Mouse (Mus musculus): ENCODE measurements at regions not wholly inside any gene's neighbourhood (a gene's known extent, or its start where the extent isn't known, plus 50 kb on each side); places are given as distances from the start of the nearest gene placed in this dataset.
"Not testable (repeated sequence)": the region's sequence is repeated elsewhere in the genome, so short reads cannot be mapped to it uniquely, and the experiment has no call there.

GRCm38 (mm10) chr2:117450172-117450865 is 107.5 kb upstream of the Rasgrp1 start:
- DNase-seq (ENCODE audit: low spot score in 2 of 2), result no peak

GRCm38 (mm10) chr2:117451818-117452217 is 109.0 kb upstream of the Rasgrp1 start:
- no peak for DNase-seq (ENCODE audit: low spot score in 2 of 2)

- DNase-seq (ENCODE audit: low spot score in 2 of 2), result no peak
Measured at GRCm38 (mm10) chr2:117455021-117455739, 112.4 kb upstream of the Rasgrp1 start.

- no peak for DNase-seq (ENCODE audit: low spot score in 2 of 2)
Measured at GRCm38 (mm10) chr2:117455740-117456455, 113.1 kb upstream of the Rasgrp1 start.

- no peak for DNase-seq (ENCODE audit: low spot score in 2 of 2)
Measured at GRCm38 (mm10) chr2:117456456-117457020, 113.7 kb upstream of the Rasgrp1 start.

GRCm38 (mm10) chr2:117461541-117462290 is 118.9 kb upstream of the Rasgrp1 start:
- DNase-seq (ENCODE audit: low spot score in 2 of 2), result no peak

GRCm38 (mm10) chr2:117474885-117475542 is 132.2 kb upstream of the Rasgrp1 start:
- no peak for DNase-seq (ENCODE audit: low spot score in 2 of 2)

- no peak for DNase-seq (ENCODE audit: low spot score in 2 of 2)
Measured at GRCm38 (mm10) chr2:117475561-117475960, 132.8 kb upstream of the Rasgrp1 start.

- not testable (repeated sequence) for DNase-seq (ENCODE audit: low spot score in 2 of 2)
Measured at GRCm38 (mm10) chr2:117477503-117477902, 134.7 kb upstream of the Rasgrp1 start.

- not testable (repeated sequence) for DNase-seq (ENCODE audit: low spot score in 2 of 2)
Measured at GRCm38 (mm10) chr2:117479244-117480009, 136.6 kb upstream of the Rasgrp1 start.

- DNase-seq (ENCODE audit: low spot score in 2 of 2), result no peak
Measured at GRCm38 (mm10) chr2:117486447-117486846, 143.6 kb upstream of the Rasgrp1 start.

- DNase-seq (ENCODE audit: low spot score in 2 of 2), result no peak
Measured at GRCm38 (mm10) chr2:117498565-117498964, 155.8 kb upstream of the Rasgrp1 start.

- DNase-seq (ENCODE audit: low spot score in 2 of 2), result no peak
Measured at GRCm38 (mm10) chr2:117502611-117503010, 159.8 kb upstream of the Rasgrp1 start.

GRCm38 (mm10) chr2:117511737-117512136 is 168.9 kb upstream of the Rasgrp1 start:
- no peak for DNase-seq (ENCODE audit: low spot score in 2 of 2)

GRCm38 (mm10) chr2:117512551-117512950 is 169.8 kb upstream of the Rasgrp1 start:
- DNase-seq (ENCODE audit: low spot score in 2 of 2), result no peak

GRCm38 (mm10) chr2:117524437-117524836 is 181.6 kb upstream of the Rasgrp1 start:
- no peak for DNase-seq (ENCODE audit: low spot score in 2 of 2)

GRCm38 (mm10) chr2:117538865-117539264 is 196.1 kb upstream of the Rasgrp1 start:
- no peak for DNase-seq (ENCODE audit: low spot score in 2 of 2)

GRCm38 (mm10) chr2:117539285-117539684 is 196.5 kb upstream of the Rasgrp1 start:
- DNase-seq (ENCODE audit: low spot score in 2 of 2), result no peak

- DNase-seq (ENCODE audit: low spot score in 2 of 2), result peak; percentile 1 to 41
Measured at GRCm38 (mm10) chr2:117541471-117541870, 198.7 kb upstream of the Rasgrp1 start.

- peak in 1 of 2 experiments; percentile 3 for DNase-seq (ENCODE audit: low spot score in 2 of 2)
Measured at GRCm38 (mm10) chr2:117542298-117542697, 199.5 kb upstream of the Rasgrp1 start.

Measured in heart, adult 9 months (tissue).